15 mouse cellular contexts compared by ENCODE assay signal in genomic region chr5:39257745-39258144, GRCm38 (mm10).
"Had no signal": no experiment of that assay in that cellular context is flagged by ENCODE, and none has a peak within 500 bp of the region (broad histone marks: within the 10 kb centered on the region; RNA-seq: fewer than 3 reads in every experiment).

No protein-coding gene starts in this region.

- H3K27me3 ChIP-seq: limb, embryonic 12.5 days; liver, embryonic 15.5 days; midbrain, embryonic 13.5 days; neural tube, embryonic 15.5 days had no signal

- H3K4me1 ChIP-seq: limb, embryonic 12.5 days; liver, embryonic 15.5 days; midbrain, embryonic 13.5 days; neural tube, embryonic 15.5 days had no signal

- H3K9me3 ChIP-seq: limb, embryonic 12.5 days; liver, embryonic 15.5 days; midbrain, embryonic 13.5 days; neural tube, embryonic 15.5 days had no signal

- H3K9ac ChIP-seq: limb, embryonic 12.5 days; liver, embryonic 15.5 days; midbrain, embryonic 13.5 days; neural tube, embryonic 15.5 days had no signal

- H3K4me2 ChIP-seq: limb, embryonic 12.5 days; liver, embryonic 15.5 days; midbrain, embryonic 13.5 days; neural tube, embryonic 15.5 days had no signal

- H3K36me3 ChIP-seq: limb, embryonic 12.5 days; liver, embryonic 15.5 days; midbrain, embryonic 13.5 days; neural tube, embryonic 15.5 days had no signal

- H3K27ac ChIP-seq: layer of hippocampus, adult 2 months; limb, embryonic 12.5 days; liver, embryonic 15.5 days; midbrain, embryonic 13.5 days; neural tube, embryonic 15.5 days had no signal

- DNase-seq: kidney, adult 18-20 months; kidney, postnatal 10 days; kidney, postnatal 4 days; liver; lung, adult 2 months; lung, postnatal 10 days; lung, postnatal 4 days; thymus, adult 2 months; thymus, postnatal 36 days had no signal

- H3K4me3 ChIP-seq: layer of hippocampus, adult 2 months; limb, embryonic 12.5 days; liver, embryonic 15.5 days; midbrain, embryonic 13.5 days; myocyte; neural tube, embryonic 15.5 days had no signal

- ATAC-seq: midbrain, embryonic 13.5 days had no signal
